Mouse (Mus musculus): ENCODE data around the gene Mmp25.

- TF ChIP-seq POLR2A (IDR thresholded peaks at IDR 0.05; ENCODE audit: control insufficient read depth, low read depth, low read length): no peak
- no peak for TF ChIP-seq CTCF (IDR thresholded peaks at IDR 0.05; ENCODE audit: control insufficient read depth, insufficient read depth, insufficient replicate concordance, low read depth, low read length)
Measured at GRCm38 (mm10) chr17:23645894-23646293, 817 bp upstream of the Mmp25 start.

All from testis, adult 2 months (tissue).